Mouse (Mus musculus) midbrain, embryonic 12.5 days (tissue): ENCODE measurements around the gene Creb3l2. TPM values are rescaled to one million over a fixed set of nuclear protein-coding genes. Genes with fewer than 3 reads are reported as not detected.

Source experiments
- ATAC-seq: fragments of 200-750 bp; cut with Nextera tagmentation; 2 replicates; pipeline ENCODE4 v1.8.0; 2017; ENCODE audit warnings: low read depth, moderate TSS enrichment, moderate library complexity; ENCODE audit not compliant: low FRiP score
- H3K27ac ChIP-seq: fragments of 300-500 bp; sonication (generic); replicated peaks from 2 replicates; pipeline ENCODE4 v1.5.1; 2016; ENCODE audit warnings: mild to moderate bottlenecking
- H3K27me3 ChIP-seq: fragments of 300-500 bp; sonication (generic); 2 replicates; pipeline ENCODE4 v1.6.1; 2016; ENCODE audit warnings: mild to moderate bottlenecking
- H3K36me3 ChIP-seq: fragments of 300-500 bp; sonication (generic); 2 replicates; pipeline ENCODE4 v1.6.1; 2016
- H3K4me1 ChIP-seq: fragments of 300-500 bp; sonication (generic); 2 replicates; pipeline ENCODE4 v1.6.1; 2016
- H3K4me2 ChIP-seq: fragments of 300-500 bp; sonication (generic); replicated peaks from 2 replicates; pipeline ENCODE4 v1.6.1; 2016; ENCODE audit warnings: mild to moderate bottlenecking, moderate library complexity
- H3K4me3 ChIP-seq: fragments of 300-500 bp; sonication (generic); 2 replicates; pipeline ENCODE4 v1.5.1; 2016; ENCODE audit warnings: mild to moderate bottlenecking
- H3K9ac ChIP-seq: fragments of 300-500 bp; sonication (generic); replicated peaks from 2 replicates; pipeline ENCODE4 v1.6.1; 2016; ENCODE audit warnings: mild to moderate bottlenecking, moderate library complexity
- H3K9me3 ChIP-seq: fragments of 300-500 bp; sonication (generic); 2 replicates; pipeline ENCODE4 v1.6.1; 2016; ENCODE audit warnings: mild to moderate bottlenecking
- WGBS: fragments of 180-500 bp; shearing (Covaris S2); methylation state at CpG from one replicate; pipeline ENCODE4 v1.1.7; 2016; 5-methylcytosine and 5-hydroxymethylcytosine counted together
- polyA plus RNA-seq: library from polyadenylated mRNA; unstranded; fragments of >200 nt; fragmentation: Nextera tagmentation; extraction: Ambion mirVana; gene quantifications from 2 replicates; pipeline ENCODE4 v1.2.1, GENCODE M21; 2016

The Creb3l2 gene
- polyA plus RNA-seq, 1 experiment from 2014 or later = 7.2 TPM

DNA sequence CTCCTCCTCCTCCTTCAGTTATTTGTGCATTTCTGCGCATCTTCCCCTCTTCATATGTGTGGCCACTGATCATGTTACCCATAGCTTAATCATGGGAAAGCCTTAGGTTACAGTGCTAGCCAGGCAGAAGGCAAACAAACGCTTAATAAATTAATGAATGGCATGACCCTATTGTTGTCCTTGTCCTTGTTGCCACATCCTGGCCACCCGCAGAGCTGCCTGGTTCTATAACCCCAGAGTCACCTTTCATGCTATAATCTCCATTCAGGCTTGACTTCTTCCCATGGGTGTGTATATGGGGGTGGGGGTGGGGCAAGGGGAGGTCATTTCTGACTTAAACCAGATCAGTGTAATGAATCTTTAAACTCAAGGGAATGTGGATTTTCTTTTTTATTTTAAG lies 37.6 kb downstream of the Creb3l2 start:
- H3K4me2 ChIP-seq = no peak overlapping the region
- no peak for ATAC-seq
- no peaks in the 10 kb centered on the region for H3K4me1 ChIP-seq
- H3K4me3 ChIP-seq = no peak overlapping the region
- 55% methylated on average over 3 of the region's 3 CpGs for WGBS
- no peaks in the 10 kb centered on the region for H3K9me3 ChIP-seq
- H3K27me3 ChIP-seq = no peaks in the 10 kb centered on the region
- no peaks in the 10 kb centered on the region for H3K36me3 ChIP-seq
- H3K9ac ChIP-seq = no peak overlapping the region
- no peak overlapping the region for H3K27ac ChIP-seq

DNA sequence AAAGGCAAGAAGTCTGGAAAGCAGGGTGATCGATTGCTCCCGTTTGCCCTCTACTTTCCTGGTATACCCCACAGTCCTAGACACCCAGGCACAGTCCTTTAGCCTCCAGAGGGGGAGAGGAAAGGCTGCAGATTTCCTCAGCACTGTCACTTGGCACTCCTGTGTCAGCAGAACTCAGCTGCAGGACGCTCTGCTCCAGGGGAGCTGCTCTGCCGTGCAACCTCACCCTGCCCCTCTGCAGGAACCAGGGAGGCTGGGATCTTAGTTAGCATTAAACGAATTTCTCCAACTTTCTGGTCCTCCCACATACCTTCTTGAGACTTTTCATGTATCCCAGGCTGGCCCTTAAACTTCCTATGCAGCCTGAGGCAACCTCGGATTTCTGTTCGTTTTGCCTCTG lies 40.0 kb downstream of the Creb3l2 start:
- H3K27ac ChIP-seq = no peak overlapping the region

GRCm38 (mm10) chr6:37400866-37401525 lies 41.0 kb downstream of the Creb3l2 start:
- Histone ChIP-seq H3K4me3 (no peak overlapping the region), H3K4me1 (no peaks in the 10 kb centered on the region), H3K27ac (no peak overlapping the region), H3K4me2 (no peak overlapping the region), H3K9me3 (no peaks in the 10 kb centered on the region), H3K36me3 (no peaks in the 10 kb centered on the region), H3K9ac (no peak overlapping the region), H3K27me3 (no peaks in the 10 kb centered on the region)
- WGBS = 86% methylated on average over 11 of the region's 11 CpGs
- no peak for ATAC-seq

More for the DNA sequence above, 40.0 kb downstream of the Creb3l2 start:
- no peak overlapping the region for H3K4me3 ChIP-seq
- H3K36me3 ChIP-seq = no peaks in the 10 kb centered on the region
- H3K9me3 ChIP-seq = no peaks in the 10 kb centered on the region
- H3K4me2 ChIP-seq = no peak overlapping the region
- H3K4me1 ChIP-seq = no peaks in the 10 kb centered on the region
- 58% methylated on average over 7 of the region's 7 CpGs for WGBS
- no peaks in the 10 kb centered on the region for H3K27me3 ChIP-seq
- no peak for ATAC-seq
- no peak overlapping the region for H3K9ac ChIP-seq

DNA sequence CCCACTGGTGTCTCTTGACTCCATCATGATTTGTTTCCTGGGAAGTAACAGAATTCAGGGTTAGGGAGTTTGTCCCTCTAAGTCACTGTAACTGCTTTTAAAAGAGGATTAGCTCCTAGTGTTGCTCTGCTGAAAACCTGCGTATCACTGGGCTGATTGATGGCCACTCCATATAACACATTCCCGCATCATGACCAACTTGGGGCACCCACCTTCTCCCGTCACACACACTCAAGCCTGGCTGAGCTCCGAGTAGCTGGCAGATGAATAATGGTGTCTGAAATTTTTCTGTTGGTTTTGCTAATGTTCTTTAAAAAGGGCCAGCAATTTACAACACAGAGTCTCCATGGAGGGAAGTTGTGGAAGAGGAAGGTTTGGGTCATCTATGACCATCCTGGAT lies 41.8 kb downstream of the Creb3l2 start:
- Histone ChIP-seq H3K36me3 (no peaks in the 10 kb centered on the region), H3K9ac (no peak overlapping the region), H3K4me1 (no peaks in the 10 kb centered on the region), H3K4me2 (no peak overlapping the region), H3K4me3 (no peak overlapping the region), H3K27ac (no peak overlapping the region), H3K27me3 (no peaks in the 10 kb centered on the region), H3K9me3 (no peaks in the 10 kb centered on the region)
- 92% methylated on average over 4 of the region's 4 CpGs for WGBS
- ATAC-seq = no peak

GRCm38 (mm10) chr6:37398943-37399342 lies 43.0 kb downstream of the Creb3l2 start:
- WGBS = 73% methylated on average over 10 of the region's 10 CpGs
- H3K4me3 ChIP-seq = no peak overlapping the region
- no peak overlapping the region for H3K27ac ChIP-seq
- ATAC-seq = no peak
- H3K9ac ChIP-seq = no peak overlapping the region
- no peaks in the 10 kb centered on the region for H3K9me3 ChIP-seq
- H3K4me1 ChIP-seq = no peaks in the 10 kb centered on the region
- no peaks in the 10 kb centered on the region for H3K27me3 ChIP-seq
- no peaks in the 10 kb centered on the region for H3K36me3 ChIP-seq
- H3K4me2 ChIP-seq = no peak overlapping the region

- Histone ChIP-seq H3K9ac (no peak overlapping the region), H3K27ac (no peak overlapping the region), H3K4me2 (no peak overlapping the region), H3K4me1 (0 out of 2 replicates have a peak, but pooled peaks cover 2% of the 10 kb centered on the region), H3K4me3 (no peak overlapping the region), H3K36me3 (no peaks in the 10 kb centered on the region), H3K27me3 (no peaks in the 10 kb centered on the region), H3K9me3 (no peaks in the 10 kb centered on the region)
- WGBS = 88% methylated on average over 9 of the region's 9 CpGs
- no peak for ATAC-seq
Measured at GRCm38 (mm10) chr6:37397973-37398372, 44.0 kb downstream of the Creb3l2 start.

GRCm38 (mm10) chr6:37397254-37397653 lies 44.7 kb downstream of the Creb3l2 start:
- peaks cover 8% of the 10 kb centered on the region for H3K4me1 ChIP-seq
- H3K9ac ChIP-seq = no peak overlapping the region
- WGBS = 88% methylated on average over 4 of the region's 4 CpGs
- H3K4me2 ChIP-seq = no peak overlapping the region
- no peak overlapping the region for H3K4me3 ChIP-seq
- H3K27me3 ChIP-seq = no peaks in the 10 kb centered on the region
- no peak overlapping the region for H3K27ac ChIP-seq
- ATAC-seq = no peak
- no peaks in the 10 kb centered on the region for H3K36me3 ChIP-seq
- no peaks in the 10 kb centered on the region for H3K9me3 ChIP-seq

GRCm38 (mm10) chr6:37396127-37396526 lies 45.8 kb downstream of the Creb3l2 start:
- Histone ChIP-seq H3K9ac (no peak overlapping the region), H3K27ac (no peak overlapping the region), H3K36me3 (no peaks in the 10 kb centered on the region), H3K4me3 (no peak overlapping the region), H3K4me2 (no peak overlapping the region), H3K27me3 (no peaks in the 10 kb centered on the region), H3K9me3 (no peaks in the 10 kb centered on the region), H3K4me1 (peaks cover 10% of the 10 kb centered on the region)
- WGBS = 87% methylated on average over 4 of the region's 4 CpGs
- no peak for ATAC-seq

DNA sequence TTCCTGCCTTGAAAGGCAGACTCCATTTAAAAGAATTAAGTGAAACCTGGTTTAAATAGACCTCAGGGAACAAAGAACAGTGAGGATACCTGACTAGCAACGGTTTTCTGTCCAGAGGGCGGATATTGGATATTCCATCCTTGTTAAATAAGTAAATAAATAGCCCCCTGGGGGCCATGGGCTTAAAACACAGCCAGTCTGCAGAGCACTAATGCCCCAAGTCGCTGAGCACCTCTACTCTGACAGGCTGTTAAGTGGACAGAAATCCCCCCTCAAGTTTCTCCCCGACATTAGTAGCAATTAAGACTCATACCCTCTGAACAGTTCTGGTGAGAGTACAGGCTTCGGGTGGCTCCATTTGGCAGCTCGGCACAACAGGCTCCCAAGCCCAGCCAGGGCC lies 48.7 kb downstream of the Creb3l2 start:
- H3K27ac ChIP-seq = no peak overlapping the region
- ATAC-seq = no peak
- H3K27me3 ChIP-seq = no peaks in the 10 kb centered on the region
- H3K4me3 ChIP-seq = no peak overlapping the region
- H3K9me3 ChIP-seq = no peaks in the 10 kb centered on the region
- H3K4me2 ChIP-seq = no peak overlapping the region
- H3K9ac ChIP-seq = no peak overlapping the region
- H3K4me1 ChIP-seq = peaks cover 10% of the 10 kb centered on the region
- H3K36me3 ChIP-seq = no peaks in the 10 kb centered on the region
- 62% methylated on average over 6 of the region's 6 CpGs for WGBS

DNA sequence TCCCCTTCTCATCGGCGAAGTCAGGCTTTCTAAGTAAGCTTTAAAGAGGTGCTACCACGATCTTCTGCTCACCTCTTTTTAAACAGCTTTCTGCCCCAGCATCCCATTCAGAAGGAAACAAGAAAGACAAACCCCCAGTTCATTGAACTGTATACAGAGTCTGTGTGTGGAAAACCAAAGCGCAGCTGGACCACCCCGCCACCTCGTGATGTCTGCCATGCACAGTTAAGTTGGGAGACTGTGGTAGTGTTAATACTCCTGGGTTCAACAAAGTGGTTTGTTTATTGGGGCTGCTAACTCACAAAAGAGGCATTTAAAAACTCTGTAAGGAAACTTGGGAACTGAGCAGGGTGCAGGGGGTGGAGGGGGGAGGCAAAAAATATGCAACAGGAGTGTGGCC lies 49.7 kb downstream of the Creb3l2 start:
- Histone ChIP-seq H3K9me3 (no peaks in the 10 kb centered on the region), H3K4me3 (no peak overlapping the region), H3K4me2 (no peak overlapping the region), H3K9ac (no peak overlapping the region), H3K27me3 (no peaks in the 10 kb centered on the region), H3K36me3 (no peaks in the 10 kb centered on the region), H3K27ac (no peak overlapping the region), H3K4me1 (peaks cover 10% of the 10 kb centered on the region)
- ATAC-seq = no peak
- 75% methylated on average over 6 of the region's 6 CpGs for WGBS

DNA sequence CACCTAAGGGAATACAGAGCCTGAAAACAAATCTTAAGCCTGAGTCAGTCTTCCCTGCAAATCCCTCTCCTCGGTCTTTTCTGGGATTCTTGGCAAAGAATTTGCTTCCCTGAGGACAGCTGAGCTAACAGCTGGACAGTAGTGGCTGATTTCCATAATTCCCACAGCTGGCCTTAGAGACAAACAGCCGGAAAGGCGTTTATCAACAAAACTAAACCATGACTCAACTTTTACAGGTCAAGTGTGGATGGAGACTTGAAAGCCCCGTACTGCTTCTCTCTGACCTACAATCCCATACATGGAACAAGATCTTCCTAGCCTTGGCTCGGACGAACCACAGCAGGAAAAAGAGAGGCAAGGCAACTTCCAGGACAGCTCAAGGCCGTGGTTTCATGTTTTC lies 50.6 kb downstream of the Creb3l2 start:
- peaks cover 10% of the 10 kb centered on the region for H3K4me1 ChIP-seq
- 79% methylated on average over 7 of the region's 7 CpGs for WGBS
- H3K9me3 ChIP-seq = no peaks in the 10 kb centered on the region
- H3K27ac ChIP-seq = no peak overlapping the region
- H3K27me3 ChIP-seq = no peaks in the 10 kb centered on the region
- H3K4me2 ChIP-seq = no peak overlapping the region
- H3K36me3 ChIP-seq = no peaks in the 10 kb centered on the region
- ATAC-seq = no peak
- no peak overlapping the region for H3K9ac ChIP-seq
- no peak overlapping the region for H3K4me3 ChIP-seq

DNA sequence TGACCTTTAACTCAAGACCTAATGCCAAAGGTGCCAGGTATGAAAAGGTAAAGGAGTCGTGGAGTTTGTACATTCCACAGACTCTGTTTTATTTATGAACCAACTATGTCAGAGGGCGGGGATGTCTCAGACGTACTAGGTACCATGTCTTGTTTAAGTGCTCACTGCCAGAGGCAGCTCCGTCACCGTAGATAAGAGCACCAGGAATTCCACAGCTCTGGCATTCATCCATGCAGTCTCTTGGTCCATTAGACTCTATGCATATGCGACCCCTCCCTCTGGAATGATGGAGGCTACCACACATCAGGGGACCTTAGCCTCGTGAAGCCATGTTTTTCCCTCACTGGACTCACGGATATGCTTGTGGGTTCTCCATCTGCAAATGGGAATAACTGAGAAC lies 53.0 kb downstream of the Creb3l2 start:
- Histone ChIP-seq H3K27ac (no peak overlapping the region), H3K9me3 (no peaks in the 10 kb centered on the region), H3K4me1 (peaks cover 10% of the 10 kb centered on the region), H3K4me3 (no peak overlapping the region), H3K4me2 (no peak overlapping the region), H3K27me3 (no peaks in the 10 kb centered on the region), H3K36me3 (no peaks in the 10 kb centered on the region), H3K9ac (no peak overlapping the region)
- no peak for ATAC-seq
- 76% methylated on average over 8 of the region's 8 CpGs for WGBS

DNA sequence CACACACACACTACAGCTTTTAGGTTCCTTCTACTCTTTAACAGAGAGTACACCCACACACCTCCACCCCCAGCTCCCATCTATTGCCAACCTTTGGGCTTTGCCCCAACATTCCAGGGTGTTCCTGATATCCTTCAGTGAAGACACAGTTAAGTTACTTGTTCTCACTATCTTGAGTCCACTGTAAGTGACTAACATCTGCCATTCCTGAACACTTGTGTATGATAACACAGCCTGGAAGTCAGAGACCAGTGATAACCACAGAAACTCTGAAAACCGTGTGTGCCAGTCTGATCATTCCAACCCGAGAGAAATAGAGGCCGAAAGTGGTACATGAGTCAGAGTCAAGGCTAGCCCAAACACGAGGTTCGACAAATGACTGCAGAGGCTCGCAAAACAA lies 53.4 kb downstream of the Creb3l2 start:
- Histone ChIP-seq H3K4me1 (peaks cover 10% of the 10 kb centered on the region), H3K4me2 (no peak overlapping the region), H3K27me3 (no peaks in the 10 kb centered on the region), H3K36me3 (no peaks in the 10 kb centered on the region), H3K9me3 (no peaks in the 10 kb centered on the region), H3K4me3 (no peak overlapping the region), H3K27ac (no peak overlapping the region), H3K9ac (no peak overlapping the region)
- ATAC-seq = no peak
- 90% methylated on average over 6 of the region's 6 CpGs for WGBS
